Mouse (Mus musculus) Muller cell, postnatal 12 days (primary cell): ENCODE data around the gene Ada.

Experiments
- DNase-seq: peaks from one replicate; pipeline ENCODE4 v3.0.0-alpha.2; 2015; ENCODE audit errors: inconsistent ontology term

Gene Ada

GRCm38 (mm10) chr2:163749647-163750611 lies at the start of gene Ada:
Gene Ada (minus strand): TSS chr2:163750239.
- peak; percentile 48 for DNase-seq

DNA sequence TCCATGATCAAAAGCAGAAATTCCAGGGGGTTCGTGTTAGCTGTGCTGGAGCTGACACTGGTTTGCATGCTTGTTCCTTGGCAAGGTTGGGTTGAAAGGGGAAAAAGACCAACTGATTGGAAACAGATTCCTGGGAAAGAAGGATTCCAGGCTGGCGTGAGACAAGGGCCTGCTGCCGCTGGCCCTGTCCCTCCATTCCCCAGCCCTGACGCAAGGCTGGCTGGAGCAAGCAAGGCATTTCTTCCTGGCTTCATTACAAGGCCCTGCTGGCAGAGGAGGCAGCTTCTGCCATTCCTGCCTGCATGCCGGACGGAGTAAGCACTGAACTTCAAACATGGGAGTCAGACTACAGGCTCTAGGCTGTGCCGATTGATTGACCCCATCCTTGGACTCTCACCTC lies 48.4 kb upstream of the Ada start:
- DNase-seq, result peak; percentile 88

GRCm38 (mm10) chr2:163788484-163788883 lies 38.4 kb upstream of the Ada start:
- DNase-seq, result peak; percentile 62

GRCm38 (mm10) chr2:163787709-163788108 lies 37.7 kb upstream of the Ada start:
- DNase-seq, result peak; percentile 54

DNA sequence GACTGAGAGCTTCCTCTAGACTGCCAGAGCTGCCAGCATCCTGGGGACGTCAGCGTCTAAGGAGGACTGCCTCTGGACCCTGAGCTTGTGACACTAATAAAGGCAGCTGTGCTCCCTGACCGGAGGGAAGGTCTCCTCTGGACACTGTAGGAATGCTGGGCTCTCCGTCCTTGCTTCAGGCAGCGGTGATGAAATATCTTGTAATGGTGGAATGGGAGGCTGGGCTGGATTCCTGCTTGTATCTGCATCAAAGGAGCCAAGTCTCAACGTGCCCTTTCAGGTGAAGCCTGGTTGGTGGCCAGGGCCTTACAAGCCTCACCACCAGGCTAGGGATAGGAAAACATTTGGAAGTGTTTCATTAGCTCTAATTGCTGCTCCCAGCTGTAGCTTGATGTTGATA lies 37.0 kb upstream of the Ada start:
- no peak for DNase-seq

DNA sequence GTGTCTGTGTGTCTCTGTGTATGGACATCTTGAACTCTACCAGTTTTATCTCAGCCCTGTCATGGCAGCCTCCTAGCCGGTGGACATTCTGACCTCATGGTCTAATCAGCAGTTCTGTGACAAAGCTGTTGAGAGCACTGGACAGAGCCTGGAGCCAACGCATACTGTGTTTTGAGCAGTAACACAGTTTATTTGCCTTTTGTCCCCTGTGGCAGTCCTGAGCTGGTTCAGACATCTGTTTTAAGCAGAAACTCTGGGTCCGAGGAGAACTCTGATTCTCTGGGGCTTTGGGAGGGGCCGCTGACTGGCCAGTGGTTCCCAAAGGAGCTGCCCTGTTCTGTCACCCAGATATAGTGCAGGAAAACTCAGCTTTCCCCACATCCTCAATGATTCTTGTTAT lies 33.9 kb upstream of the Ada start:
- no peak for DNase-seq

GRCm38 (mm10) chr2:163783368-163783767 lies 33.3 kb upstream of the Ada start:
- no peak for DNase-seq

- DNase-seq, result no peak
These were observed 28.9 kb upstream of the Ada start for GRCm38 (mm10) chr2:163778896-163779295.

- no peak for DNase-seq
These were observed 27.0 kb upstream of the Ada start for GRCm38 (mm10) chr2:163777061-163777460.

GRCm38 (mm10) chr2:163776661-163777060 lies 26.6 kb upstream of the Ada start:
- no peak for DNase-seq

- no peak for DNase-seq
These were observed 20.7 kb upstream of the Ada start for GRCm38 (mm10) chr2:163770731-163771130.

GRCm38 (mm10) chr2:163766890-163767289 lies 16.9 kb upstream of the Ada start:
- no peak for DNase-seq

- no peak for DNase-seq
These were observed 16.2 kb upstream of the Ada start for GRCm38 (mm10) chr2:163766261-163766660.

DNA sequence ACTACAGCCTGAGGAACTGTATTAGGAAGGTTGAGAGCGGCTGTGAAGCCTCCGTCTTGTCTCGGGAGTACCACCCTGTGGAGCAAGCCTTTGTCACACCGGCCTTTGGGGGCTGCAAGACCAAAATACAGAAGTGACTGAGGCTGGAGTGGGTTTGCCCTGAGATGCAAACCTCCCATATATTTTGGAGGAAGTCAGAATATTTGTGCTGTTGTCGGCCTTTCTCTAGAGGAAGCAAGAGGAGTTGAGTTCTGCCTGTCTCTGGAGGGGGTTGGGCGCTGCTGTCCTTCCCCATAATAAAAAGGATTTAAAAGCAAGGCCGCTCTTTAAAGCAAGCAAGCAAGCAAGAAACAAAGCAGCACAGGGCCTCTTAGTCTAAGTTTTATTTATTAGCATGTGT lies 11.4 kb upstream of the Ada start:
- no peak for DNase-seq

GRCm38 (mm10) chr2:163760589-163760988 lies 10.6 kb upstream of the Ada start:
- DNase-seq, result no peak

- DNase-seq, result peak; percentile 28
These were observed 8.1 kb upstream of the Ada start for GRCm38 (mm10) chr2:163758146-163758545.

GRCm38 (mm10) chr2:163756723-163757122 lies 6.7 kb upstream of the Ada start:
- DNase-seq, result peak; percentile 68

DNA sequence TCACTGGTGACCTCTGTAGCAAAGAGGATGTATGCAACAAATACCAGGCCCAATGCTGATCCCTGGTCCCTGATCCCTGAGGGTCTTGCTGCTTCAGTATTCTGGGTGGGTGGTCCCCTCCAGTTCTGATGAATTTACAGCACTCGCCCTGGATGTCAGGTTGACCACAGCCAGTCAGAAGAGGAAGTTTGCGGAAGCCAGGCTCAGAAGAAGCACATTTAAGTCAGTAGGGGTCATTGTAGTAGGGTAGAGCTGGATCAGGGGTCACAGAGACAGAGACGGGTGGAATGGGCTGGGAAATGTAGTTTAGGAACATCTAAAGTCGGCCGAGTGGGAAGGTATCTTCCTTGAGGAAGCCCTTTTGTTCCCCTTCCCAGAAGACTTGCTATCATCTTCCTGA lies 4.2 kb upstream of the Ada start:
- DNase-seq, result no peak

GRCm38 (mm10) chr2:163744801-163745570 lies 5.1 kb downstream of the Ada start:
- no peak for DNase-seq

- DNase-seq, result no peak
These were observed 6.7 kb downstream of the Ada start for GRCm38 (mm10) chr2:163743357-163743756.

DNA sequence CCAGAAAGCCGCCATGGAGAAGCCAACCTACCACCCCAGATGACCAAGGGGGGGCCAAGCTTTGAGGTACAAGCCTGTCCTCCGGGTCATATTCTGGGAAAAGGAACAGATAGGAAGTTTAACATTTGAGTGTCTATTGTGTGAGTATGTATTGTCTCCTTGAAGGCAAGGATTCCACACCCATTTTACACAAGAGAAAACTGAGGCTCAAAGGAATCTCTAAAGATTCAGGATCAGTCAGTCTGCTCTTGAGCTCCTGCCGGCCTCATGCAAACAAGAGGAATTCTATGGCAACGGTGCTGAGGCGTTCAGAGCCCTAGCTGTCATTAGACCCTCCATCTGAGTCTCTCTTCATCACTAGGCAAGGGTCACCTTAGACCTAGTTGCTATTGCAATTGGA lies 7.4 kb downstream of the Ada start:
- no peak for DNase-seq

GRCm38 (mm10) chr2:163735980-163736379 lies 14.1 kb downstream of the Ada start:
- peak; percentile 40 for DNase-seq

DNA sequence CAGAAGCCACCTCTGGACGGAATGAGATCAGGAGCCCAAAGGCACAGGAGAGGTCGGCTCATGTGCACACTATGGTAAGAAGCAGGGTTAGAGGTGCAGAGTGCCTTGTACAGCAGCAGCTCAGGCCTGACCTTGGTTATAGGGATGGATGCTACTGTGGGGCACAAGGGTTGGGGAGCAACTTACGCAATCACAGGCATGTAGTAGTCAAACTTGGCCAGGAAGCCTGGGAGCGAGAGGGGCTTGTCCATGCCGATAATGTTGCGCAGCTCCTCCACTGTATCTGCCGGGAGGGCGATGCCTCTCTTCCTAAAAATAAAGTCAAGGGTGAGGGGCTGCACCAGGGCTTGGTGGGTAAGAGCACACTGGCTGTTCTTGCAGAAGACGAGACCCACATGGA lies 14.9 kb downstream of the Ada start:
- DNase-seq, result no peak
